Mouse (Mus musculus): ENCODE data around the gene Grin2c. TPM values are rescaled to one million over a fixed set of nuclear protein-coding genes. Genes with fewer than 3 reads are reported as not detected.

Gene Grin2c
- polyA plus RNA-seq, 1 experiment from 2014 or later, result not detected

- ChIA-PET POLR2A (interaction anchor here (1.0 kb wide), 1 partner anchor 65 kb away, joined by 3 read pairs; no protein-coding TSS in a partner anchor), CTCF (interaction anchor here (1.0 to 2.7 kb wide), 14 partner anchors 9 to 84 kb away, joined by 3 to 23 read pairs (median 4); partner anchors contain the start of genes Fdxr and Grin2c)
- TF ChIP-seq CTCF (IDR thresholded peaks at IDR 0.05), result no peak
- no peak for DNase-seq (ENCODE audit: low read depth, low spot score)
- no peak for ATAC-seq
- in situ Hi-C loops (cut with MboI; ENCODE audit: low pct_unique_long_range_greater_than_20kb), result loop anchor here (5.0 kb wide), 1 partner anchor 70 kb away; no protein-coding TSS in a partner anchor
- H3K27me3 ChIP-seq, result no peaks in the 10 kb centered on the region
These were observed 64.3 kb downstream of the Grin2c start for GRCm38 (mm10) chr11:115202756-115203155.

- no peaks in the 10 kb centered on the region for H3K27me3 ChIP-seq
- CTCF ChIA-PET, result interaction anchor here (1.0 to 2.7 kb wide), 14 partner anchors 10 to 84 kb away, joined by 3 to 23 read pairs (median 4); partner anchors contain the start of genes Fdxr and Grin2c
- ATAC-seq, result peak; percentile 63
- POLR2A ChIA-PET, result interaction anchor here (1.0 kb wide), 1 partner anchor 66 kb away, joined by 3 read pairs; no protein-coding TSS in a partner anchor
- no peak for TF ChIP-seq CTCF (IDR thresholded peaks at IDR 0.05)
- DNase-seq (ENCODE audit: low read depth, low spot score), result no peak
- in situ Hi-C loops (cut with MboI; ENCODE audit: low pct_unique_long_range_greater_than_20kb), result loop anchor here (5.0 kb wide), 1 partner anchor 70 kb away; no protein-coding TSS in a partner anchor
These were observed 64.7 kb downstream of the Grin2c start for GRCm38 (mm10) chr11:115202316-115202715.

GRCm38 (mm10) chr11:115200520-115200919 is 66.5 kb downstream of the Grin2c start:
- POLR2A ChIA-PET, result no interaction called here

More at GRCm38 (mm10) chr11:115200520-115200919, 66.5 kb downstream of the Grin2c start:
- in situ Hi-C loops (cut with MboI; ENCODE audit: low pct_unique_long_range_greater_than_20kb), result loop anchor here (5.0 kb wide), 1 partner anchor 72 kb away; no protein-coding TSS in a partner anchor
- TF ChIP-seq CTCF (IDR thresholded peaks at IDR 0.05), result no peak
- H3K27me3 ChIP-seq, result no peaks in the 10 kb centered on the region
- ATAC-seq (no peak), DNase-seq (ENCODE audit: low read depth, low spot score) (no peak)
- CTCF ChIA-PET, result interaction anchor here (2.7 kb wide), 1 partner anchor 75 kb away, joined by 23 read pairs; the partner anchor contains the start of gene Fdxr

Other genes with a start within 250 kb of the Grin2c start
- not detected for gene Cd300ld4, start 240.2 kb downstream of the Grin2c start, polyA plus RNA-seq (2021)
- not detected for gene Cd300ld5, start 229.5 kb downstream of the Grin2c start, polyA plus RNA-seq (2021)
- not detected for gene Cd300ld3, start 218.8 kb downstream of the Grin2c start, polyA plus RNA-seq (2021)
- 0.04 TPM for gene Cd300e, start 205.1 kb downstream of the Grin2c start, polyA plus RNA-seq (2021)
- 0.35 TPM for gene Rab37, start 175.8 kb downstream of the Grin2c start, polyA plus RNA-seq (2021)
- gene Cd300lf, start 133.3 kb downstream of the Grin2c start, polyA plus RNA-seq (2021), result not detected
- gene Slc9a3r1, start 103.9 kb downstream of the Grin2c start, polyA plus RNA-seq (2021), result 98.7 TPM
- gene Tmem104, start 79.8 kb downstream of the Grin2c start, polyA plus RNA-seq (2021), result 10.2 TPM
- gene Nat9, start 79.4 kb downstream of the Grin2c start, polyA plus RNA-seq (2021), result 28.0 TPM
- gene Fdxr, start 9.8 kb upstream of the Grin2c start, polyA plus RNA-seq (2021), result 7.1 TPM
- gene Fads6, start 30.4 kb upstream of the Grin2c start, polyA plus RNA-seq (2021), result 0.05 TPM
- gene Otop2, start 39.9 kb upstream of the Grin2c start, polyA plus RNA-seq (2021), result not detected
- 0.32 TPM for gene Ush1g, start 54.8 kb upstream of the Grin2c start, polyA plus RNA-seq (2021)
- not detected for gene Otop3, start 67.5 kb upstream of the Grin2c start, polyA plus RNA-seq (2021)
- gene Hid1, start 100.5 kb upstream of the Grin2c start, polyA plus RNA-seq (2021), result 15.3 TPM
- gene Cdr2l, start 114.7 kb upstream of the Grin2c start, polyA plus RNA-seq (2021), result 21.3 TPM
- 99.9 TPM for gene Mrpl58, start 136.5 kb upstream of the Grin2c start, polyA plus RNA-seq (2021)
- gene Atp5h, start 152.7 kb upstream of the Grin2c start, polyA plus RNA-seq (2021), result 727 TPM
- 46.0 TPM for gene Kctd2, start 152.9 kb upstream of the Grin2c start, polyA plus RNA-seq (2021)
- gene Trim80, start 173.3 kb upstream of the Grin2c start, polyA plus RNA-seq (2021), result not detected
- gene Slc16a5, start 195.2 kb upstream of the Grin2c start, polyA plus RNA-seq (2021), result 0.15 TPM
- gene Armc7, start 208.4 kb upstream of the Grin2c start, polyA plus RNA-seq (2021), result 13.3 TPM
- gene Nt5c, start 224.6 kb upstream of the Grin2c start, polyA plus RNA-seq (2021), result 128 TPM
- 179 TPM for gene Jpt1, start 247.1 kb upstream of the Grin2c start, polyA plus RNA-seq (2021)